Mouse (Mus musculus) spleen, adult 2 months (tissue): ENCODE results near the gene Arhgap31.

ENCODE experiments used
- CTCF ChIP-seq: fragments of 200-500 bp; IDR thresholded peaks from 2 replicates; pipeline ENCODE4 v1.5.1; 2011; ENCODE audit warnings: mild to moderate bottlenecking, inconsistent platforms; ENCODE audit not compliant: insufficient read depth, insufficient read length, insufficient replicate concordance; ENCODE audit errors: extremely low read depth
- POLR2A ChIP-seq: fragments of 200-500 bp; IDR thresholded peaks from 2 replicates; pipeline ENCODE4 v1.6.1; 2011; ENCODE audit warnings: low read depth, low read length, inconsistent platforms

- TF ChIP-seq CTCF (no peak), POLR2A (no peak)
Measured at GRCm38 (mm10) chr16:38679431-38680021, 33.5 kb downstream of the Arhgap31 start.
